Mouse (Mus musculus) heart, adult 18-20 months (tissue): ENCODE measurements around the gene Olfr984. TPM values are rescaled to one million over a fixed set of nuclear protein-coding genes. Genes with fewer than 3 reads are reported as not detected.
A peak's percentile ranks its signal among the peaks of the same experiment; 100 is the strongest.

Experiments used
- DNase-seq, 2 experiments: peaks; one replicate each; pipeline ENCODE4 v3.0.0; 2021 to 2022; ENCODE audit warnings: mixed read lengths in 1 of 2
- long read RNA-seq, 2 experiments: library from polyadenylated mRNA; stranded (forward); transcript quantifications; one replicate each; pipeline ENCODE4 v2.0.0; 2021
- total RNA-seq, 2 experiments: library from RNA; stranded (reverse); gene quantifications; 2 replicates each; pipeline ENCODE4 v1.2.3; 2021

Olfr984 gene
- not detected for total RNA-seq
- long read RNA-seq, experiment 1: 0 reads
- long read RNA-seq, experiment 2: 0 reads

- no peak for DNase-seq
Observed at GRCm38 (mm10) chr9:40114106-40114505, at the start of gene Olfr984. Gene Olfr984 (minus strand): TSS chr9:40114206.

DNA sequence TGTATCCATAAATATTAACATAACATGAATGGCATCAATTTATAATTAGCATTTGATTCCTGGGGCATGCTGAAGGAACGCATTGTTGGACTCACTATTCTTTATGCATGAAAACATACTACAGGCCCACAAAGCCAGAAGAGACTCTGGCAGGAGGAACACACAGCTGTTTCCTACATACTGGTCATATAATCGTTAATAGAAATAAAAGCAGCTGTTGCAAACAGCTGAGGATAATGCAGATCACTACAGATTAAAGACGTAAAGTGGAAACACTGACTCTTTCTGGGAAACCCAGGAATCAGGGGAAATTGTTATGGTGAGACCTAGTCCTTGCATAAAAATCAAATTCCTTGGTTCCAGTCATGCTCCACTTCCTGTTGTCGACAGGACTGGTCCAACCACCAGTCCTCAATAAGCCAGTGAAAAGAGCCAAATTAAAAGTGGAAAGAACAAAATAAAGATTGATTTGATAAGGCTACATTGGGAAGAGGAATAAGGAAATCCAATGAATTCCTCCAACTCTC is 41.2 kb upstream of the Olfr984 start:
- no peak for DNase-seq

DNA sequence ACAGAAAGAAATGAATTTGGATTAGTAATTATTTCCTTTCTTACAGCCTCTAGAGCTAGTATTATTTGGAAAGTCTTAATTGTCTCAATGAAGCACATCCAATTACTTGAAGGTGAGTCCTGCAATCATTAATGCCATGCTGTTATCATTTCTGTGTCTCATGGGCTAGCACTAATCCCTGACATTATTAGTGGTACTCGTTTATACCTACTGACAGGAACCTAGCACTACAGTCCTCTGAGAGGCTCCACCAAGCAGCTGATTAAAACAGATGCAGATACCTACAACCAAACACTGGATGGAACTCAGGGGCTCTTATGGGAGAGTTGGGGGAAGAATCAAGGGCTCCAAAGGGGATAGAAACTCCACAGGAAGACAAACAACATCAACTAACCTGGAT is 27.5 kb upstream of the Olfr984 start:
- DNase-seq: no peak

GRCm38 (mm10) chr9:40139484-40139883 is 25.5 kb upstream of the Olfr984 start:
- no peak for DNase-seq

GRCm38 (mm10) chr9:40136987-40137688 is 23.1 kb upstream of the Olfr984 start:
- peak; percentile 10 to 33 for DNase-seq

DNA sequence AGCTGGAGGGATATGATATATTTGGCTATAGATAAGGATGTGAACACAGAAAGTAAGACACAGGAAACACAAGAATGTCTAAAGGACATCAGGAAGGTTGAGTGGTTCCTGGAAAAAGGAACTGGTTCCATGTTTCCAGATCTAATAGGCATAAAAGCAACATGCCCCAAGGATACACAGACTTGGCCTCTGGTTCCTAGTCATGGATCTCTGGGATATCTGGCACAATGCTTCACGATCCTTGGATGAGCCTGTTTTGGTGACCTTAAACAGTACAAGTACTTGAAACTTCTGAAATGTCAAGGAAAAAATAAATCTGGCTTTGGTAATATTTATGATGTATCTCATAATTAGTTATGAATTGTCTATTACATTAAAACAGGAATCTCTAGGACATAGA is 16.6 kb upstream of the Olfr984 start:
- no peak for DNase-seq

DNA sequence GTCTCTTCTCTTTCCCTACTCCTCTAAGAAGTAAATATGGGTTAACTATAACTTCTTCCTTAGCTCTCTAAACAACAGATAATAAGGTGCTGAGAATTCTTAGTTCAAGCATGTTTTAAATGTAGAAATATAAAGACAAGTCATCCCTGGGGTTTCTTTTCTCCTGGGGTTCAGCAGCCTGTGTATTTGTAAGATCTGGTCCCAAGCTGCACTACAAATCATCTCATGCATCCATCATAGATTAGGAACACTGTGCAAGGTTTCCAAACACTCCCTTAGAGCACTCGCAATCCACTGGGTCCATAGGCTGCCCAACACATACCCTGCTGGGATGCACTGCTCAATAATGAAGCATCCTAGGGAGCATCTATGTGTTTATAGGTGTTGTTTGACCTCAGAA is 16.1 kb upstream of the Olfr984 start, which contains the start of gene Olfr985:
Gene Olfr985 (minus strand): TSS at position 101 of the 400 bp plus-strand sequence.
- DNase-seq: no peak

- DNase-seq: no peak
Observed at GRCm38 (mm10) chr9:40117287-40117659, 3.3 kb upstream of the Olfr984 start.

DNA sequence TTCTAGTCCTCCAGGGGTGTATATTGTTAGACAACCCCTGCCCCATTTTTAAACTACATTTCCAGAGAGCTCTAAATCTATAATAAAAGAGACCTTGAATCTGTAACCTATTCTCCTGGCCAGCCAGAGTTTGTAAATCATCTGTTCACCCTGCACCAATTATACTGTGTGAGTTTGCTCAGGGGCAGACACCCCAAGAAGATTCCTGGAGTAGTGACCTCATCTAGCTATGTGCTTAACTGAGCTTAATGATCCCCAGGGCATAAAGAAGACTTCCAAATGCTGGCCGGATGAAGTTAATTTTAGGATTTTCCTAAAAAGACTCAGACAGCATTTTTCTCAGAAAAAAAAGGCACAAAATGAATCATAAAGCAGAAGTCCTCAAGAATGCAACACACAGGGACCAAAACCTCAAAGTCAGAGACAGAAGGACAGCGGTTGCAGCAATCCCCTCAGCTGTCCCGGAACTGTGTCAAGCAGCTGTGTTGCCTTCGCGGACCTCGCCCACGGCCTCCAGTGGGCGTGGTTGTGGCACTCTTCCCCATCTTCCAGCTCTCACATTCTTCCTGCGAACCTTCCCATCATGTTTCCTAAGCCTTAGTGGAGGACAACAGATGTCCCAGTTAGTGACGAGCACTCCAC is 2.8 kb upstream of the Olfr984 start:
- DNase-seq: peak; percentile 73 to 83

DNA sequence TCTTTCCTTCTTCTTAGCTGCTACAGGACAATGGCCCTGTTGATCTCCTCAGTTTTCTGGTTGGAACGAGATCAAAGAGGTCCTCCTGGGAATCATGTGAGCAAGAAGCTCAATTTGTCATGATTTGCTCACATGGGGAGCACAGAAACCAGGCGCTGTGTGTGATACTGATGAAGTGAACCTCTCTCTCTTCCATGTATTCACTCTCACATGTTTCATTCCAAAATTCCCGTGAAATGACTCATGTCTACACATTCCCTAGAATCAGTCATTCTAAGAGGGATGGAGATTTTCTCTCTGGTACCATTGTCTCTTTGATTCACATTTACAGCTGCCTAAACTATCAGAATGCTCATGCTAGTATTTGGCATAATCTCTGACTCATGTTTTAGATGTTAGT is 19.2 kb downstream of the Olfr984 start:
- DNase-seq: no peak

GRCm38 (mm10) chr9:40093495-40093894 is 20.5 kb downstream of the Olfr984 start, which contains the start of gene Olfr983:
Gene Olfr983 (minus strand): TSS chr9:40093595.
- DNase-seq: no peak

DNA sequence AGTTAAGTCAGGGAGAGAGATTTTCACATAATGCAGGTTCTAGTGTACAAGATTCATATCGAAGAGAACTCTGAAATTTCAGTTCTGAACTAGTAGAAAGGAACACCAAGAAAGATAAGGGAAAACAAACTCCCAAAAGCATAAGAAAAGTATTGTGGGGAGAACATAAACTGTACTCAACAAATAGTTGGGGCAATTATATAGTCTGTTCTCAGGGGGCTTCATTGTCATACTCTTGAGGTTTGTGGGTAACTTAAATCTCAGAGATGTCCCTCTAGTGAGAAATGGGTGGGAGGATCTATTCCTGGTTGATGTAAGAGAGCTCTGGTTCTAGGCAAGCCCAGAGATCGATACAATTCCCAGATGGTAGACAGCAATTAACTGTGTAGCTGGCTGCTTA is 40.5 kb downstream of the Olfr984 start, which contains the start of gene Olfr982:
Gene Olfr982 (plus strand): TSS at position 301 of the 400 bp plus-strand sequence.
- DNase-seq: no peak

DNA sequence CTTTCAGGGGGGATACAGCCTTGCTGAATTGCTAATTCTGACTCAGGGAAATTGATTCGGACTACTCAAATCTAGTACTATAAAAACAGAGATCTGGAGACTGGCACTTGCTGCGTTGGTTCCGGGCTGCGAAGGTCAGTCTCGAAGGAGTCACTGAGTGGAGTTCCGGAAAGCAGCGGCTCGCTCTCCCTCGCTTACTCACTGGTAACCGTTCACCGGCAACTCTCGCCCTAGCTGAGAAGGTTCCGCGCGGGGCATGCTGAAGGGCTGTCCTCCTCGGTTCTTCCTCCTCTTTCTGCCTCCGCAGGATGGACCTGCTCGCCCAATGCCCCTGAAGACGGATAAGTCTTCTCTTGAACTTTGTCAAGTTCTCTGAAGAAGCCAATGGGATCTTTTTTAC is 63.9 kb downstream of the Olfr984 start:
- no peak for DNase-seq

Other genes with a start within 250 kb of the Olfr984 start
- not detected for gene Olfr972, start 247.8 kb downstream of the Olfr984 start, total RNA-seq
- not detected for gene Olfr229, start 206.9 kb downstream of the Olfr984 start, total RNA-seq
- gene Olfr974, start 176.7 kb downstream of the Olfr984 start, total RNA-seq: not detected
- gene Olfr975, start 162.2 kb downstream of the Olfr984 start, total RNA-seq: not detected
- gene Olfr976, start 153.1 kb downstream of the Olfr984 start, total RNA-seq: not detected
- gene Olfr978, start 122.1 kb downstream of the Olfr984 start, total RNA-seq: not detected
- gene Olfr979, start 110.7 kb downstream of the Olfr984 start, total RNA-seq: not detected
- not detected for gene Olfr980, start 104.6 kb downstream of the Olfr984 start, total RNA-seq
- gene Olfr981, start 92.7 kb downstream of the Olfr984 start, total RNA-seq: not detected
- not detected for gene Olfr982, start 40.4 kb downstream of the Olfr984 start, total RNA-seq
- not detected for gene Olfr983, start 20.6 kb downstream of the Olfr984 start, total RNA-seq
- gene Olfr985, start 16.0 kb upstream of the Olfr984 start, total RNA-seq: not detected
- not detected for gene Tmem225, start 33.9 kb upstream of the Olfr984 start, total RNA-seq
- gene Olfr986, start 66.7 kb upstream of the Olfr984 start, total RNA-seq: not detected
- gene Zfp202, start 78.1 kb upstream of the Olfr984 start, total RNA-seq: 1 to 10 TPM; 2.5 to 2.7 TPM
- gene Scn3b, start 155.0 kb upstream of the Olfr984 start, total RNA-seq: 1 to 10 TPM in 1 of 2 experiments, under 1 TPM in 1; 0.79 to 1.6 TPM